Mouse (Mus musculus) liver, embryonic 15.5 days (tissue): ENCODE results near the gene Ankrd33. TPM values are rescaled to one million over a fixed set of nuclear protein-coding genes. Genes with fewer than 3 reads are reported as not detected.

Source experiments
- ATAC-seq: fragments of 200-750 bp; cut with Nextera tagmentation; 2 replicates; pipeline ENCODE4 v1.8.0; 2017; ENCODE audit warnings: moderate number of reproducible peaks, mild to moderate bottlenecking, moderate library complexity; ENCODE audit not compliant: insufficient read depth
- H3K27ac ChIP-seq: fragments of 300-500 bp; sonication (generic); replicated peaks from 2 replicates; pipeline ENCODE4 v1.5.1; 2015; ENCODE audit warnings: mild to moderate bottlenecking, inconsistent platforms
- H3K27me3 ChIP-seq: fragments of 300-500 bp; sonication (generic); 2 replicates; pipeline ENCODE4 v1.6.1; 2015; ENCODE audit warnings: mild to moderate bottlenecking, inconsistent platforms
- H3K36me3 ChIP-seq: fragments of 300-500 bp; sonication (generic); replicated peaks from 2 replicates; pipeline ENCODE4 v1.6.1; 2015; ENCODE audit warnings: moderate library complexity, mild to moderate bottlenecking, inconsistent platforms
- H3K4me1 ChIP-seq: fragments of 300-500 bp; sonication (generic); replicated peaks from 2 replicates; pipeline ENCODE4 v1.6.1; 2015; ENCODE audit warnings: inconsistent platforms
- H3K4me2 ChIP-seq: fragments of 300-500 bp; sonication (generic); 2 replicates; pipeline ENCODE4 v1.6.1; 2015; ENCODE audit warnings: moderate library complexity, mild to moderate bottlenecking, inconsistent platforms
- H3K4me3 ChIP-seq: fragments of 300-500 bp; sonication (generic); replicated peaks from 2 replicates; pipeline ENCODE4 v1.5.1; 2015; ENCODE audit warnings: mild to moderate bottlenecking, inconsistent platforms
- H3K9ac ChIP-seq: fragments of 300-500 bp; sonication (generic); 2 replicates; pipeline ENCODE4 v1.6.1; 2015; ENCODE audit warnings: moderate library complexity, mild to moderate bottlenecking, inconsistent platforms
- H3K9me3 ChIP-seq: fragments of 300-500 bp; sonication (generic); replicated peaks from 2 replicates; pipeline ENCODE4 v1.6.1; 2016; ENCODE audit warnings: inconsistent platforms
- WGBS: fragments of 180-500 bp; shearing (Covaris S2); methylation state at CpG from one replicate; pipeline ENCODE4 v1.1.7; 2015; ENCODE audit warnings: mixed read lengths; ENCODE audit not compliant: insufficient replicate concordance; 5-methylcytosine and 5-hydroxymethylcytosine counted together
- polyA plus RNA-seq: library from polyadenylated mRNA; unstranded; fragments of >200 nt; fragmentation: Nextera tagmentation; extraction: Ambion mirVana; gene quantifications from 2 replicates; pipeline ENCODE4 v1.2.1, GENCODE M21; 2015

Gene Ankrd33
- polyA plus RNA-seq, 1 experiment from 2014 or later = not detected

DNA sequence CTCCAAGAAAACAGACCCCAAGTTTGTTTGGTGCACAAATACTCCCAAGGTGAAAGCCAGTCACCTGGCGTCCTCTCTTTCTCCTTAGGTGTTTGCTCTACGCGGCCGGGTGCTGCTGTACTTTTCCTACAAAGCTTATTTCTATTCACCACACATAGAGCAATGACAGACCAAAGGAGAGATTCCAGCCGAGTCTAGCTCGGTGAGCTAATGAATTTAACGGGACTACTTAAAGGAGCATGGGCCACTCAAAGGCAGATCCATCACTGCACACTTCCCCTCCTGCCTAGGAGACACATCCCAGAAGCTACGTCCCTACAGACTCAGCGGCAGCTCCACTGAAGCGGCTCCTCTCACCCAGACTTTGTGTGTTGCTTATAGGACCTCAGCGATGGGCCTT is 52.0 kb downstream of the Ankrd33 start:
- ATAC-seq = no peak
- H3K4me1 ChIP-seq = peaks cover 29% of the 10 kb centered on the region
- H3K27ac ChIP-seq = no peak overlapping the region
- H3K9me3 ChIP-seq = no peaks in the 10 kb centered on the region
- H3K27me3 ChIP-seq = peaks cover 7% of the 10 kb centered on the region; the same call in 1 of the 2 replicates
- no peak overlapping the region for H3K4me2 ChIP-seq
- no peak overlapping the region for H3K4me3 ChIP-seq
- H3K36me3 ChIP-seq = no peaks in the 10 kb centered on the region
- no peak overlapping the region for H3K9ac ChIP-seq
- WGBS = 72% methylated on average over 11 of the region's 11 CpGs

Other genes starting within 250 kb of the Ankrd33 start
- 0.24 and 0.32 TPM in 2 replicates for gene Scn8a, start 245.9 kb upstream of the Ankrd33 start, polyA plus RNA-seq
- not detected in 2 replicates for gene Gm47841, start 68.4 kb upstream of the Ankrd33 start, polyA plus RNA-seq
- gene Fignl2, start 37.2 kb upstream of the Ankrd33 start, polyA plus RNA-seq = 0.07 and 0.08 TPM in 2 replicates
- 1.4 and 2.6 TPM in 2 replicates for gene Acvrl1, start 12.8 kb downstream of the Ankrd33 start, polyA plus RNA-seq
- gene Acvr1b, start 58.3 kb downstream of the Ankrd33 start, polyA plus RNA-seq = 1.6 and 2.0 TPM in 2 replicates
- gene Grasp, start 108.4 kb downstream of the Ankrd33 start, polyA plus RNA-seq = 0.37 and 0.46 TPM in 2 replicates
- 0.68 and 0.83 TPM in 2 replicates for gene Nr4a1, start 138.5 kb downstream of the Ankrd33 start, polyA plus RNA-seq
- gene Atg101, start 168.5 kb downstream of the Ankrd33 start, polyA plus RNA-seq = 25.5 and 27.3 TPM in 2 replicates
- gene 6030408B16Rik, start 177.5 kb downstream of the Ankrd33 start, polyA plus RNA-seq = 0.30 and 0.81 TPM in 2 replicates